Mouse (Mus musculus): ENCODE measurements around the gene Etv2. TPM values are rescaled to one million over a fixed set of nuclear protein-coding genes. Genes with fewer than 3 reads are reported as not detected.

The Etv2 gene
- polyA plus RNA-seq, 1 experiment = 7.9 TPM

GRCm38 (mm10) chr7:30613529-30614112 lies 22.0 kb downstream of the Etv2 start:
- H3K4me3 ChIP-seq (ENCODE audit: control insufficient read depth, low read depth, low read length) = no peak overlapping the region
- no peaks in the 10 kb centered on the region for H3K36me3 ChIP-seq (ENCODE audit: control insufficient read depth, insufficient read depth, low read length)
- no peaks in the 10 kb centered on the region for H3K27me3 ChIP-seq (ENCODE audit: control insufficient read depth, insufficient read depth, low read length)
- peak; percentile 69 for TF ChIP-seq CTCF (IDR thresholded peaks at IDR 0.05; ENCODE audit: control insufficient read depth, insufficient read depth, insufficient replicate concordance, low read depth, low read length)
- TF ChIP-seq POLR2A (IDR thresholded peaks at IDR 0.05; ENCODE audit: control insufficient read depth, low read depth, low read length) = no peak
- H3K4me1 ChIP-seq (ENCODE audit: control insufficient read depth, insufficient read depth, low read length) = no peaks in the 10 kb centered on the region; the same call in 1 of the 2 replicates
- no peak overlapping the region for H3K27ac ChIP-seq (ENCODE audit: control insufficient read depth, insufficient read depth, low read depth, low read length)

GRCm38 (mm10) chr7:30612654-30613402 lies 22.8 kb downstream of the Etv2 start, which contains the start of gene Upk1a:
TSS of gene Upk1a (minus strand) at chr7:30612847.
- Histone ChIP-seq H3K4me1 (ENCODE audit: control insufficient read depth, insufficient read depth, low read length) (peaks cover 3% of the 10 kb centered on the region; the same call in 1 of the 2 replicates), H3K27me3 (ENCODE audit: control insufficient read depth, insufficient read depth, low read length) (no peaks in the 10 kb centered on the region), H3K27ac (ENCODE audit: control insufficient read depth, insufficient read depth, low read depth, low read length) (no peak within 1 kb of the TSS), H3K36me3 (ENCODE audit: control insufficient read depth, insufficient read depth, low read length) (no peaks in the 10 kb centered on the region), H3K4me3 (ENCODE audit: control insufficient read depth, low read depth, low read length) (no peak within 1 kb of the TSS)
- TF ChIP-seq CTCF (IDR thresholded peaks at IDR 0.05; ENCODE audit: control insufficient read depth, insufficient read depth, insufficient replicate concordance, low read depth, low read length) (no peak), POLR2A (IDR thresholded peaks at IDR 0.05; ENCODE audit: control insufficient read depth, low read depth, low read length) (no peak)

GRCm38 (mm10) chr7:30610043-30610442 lies 25.6 kb downstream of the Etv2 start:
- TF ChIP-seq POLR2A (IDR thresholded peaks at IDR 0.05; ENCODE audit: control insufficient read depth, low read depth, low read length) (no peak), CTCF (IDR thresholded peaks at IDR 0.05; ENCODE audit: control insufficient read depth, insufficient read depth, insufficient replicate concordance, low read depth, low read length) (no peak)
- H3K4me3 ChIP-seq (ENCODE audit: control insufficient read depth, low read depth, low read length) = no peak overlapping the region
- peaks cover 3% of the 10 kb centered on the region; the same call in 1 of the 2 replicates for H3K4me1 ChIP-seq (ENCODE audit: control insufficient read depth, insufficient read depth, low read length)
- H3K36me3 ChIP-seq (ENCODE audit: control insufficient read depth, insufficient read depth, low read length) = no peaks in the 10 kb centered on the region
- no peaks in the 10 kb centered on the region for H3K27me3 ChIP-seq (ENCODE audit: control insufficient read depth, insufficient read depth, low read length)
- H3K27ac ChIP-seq (ENCODE audit: control insufficient read depth, insufficient read depth, low read depth, low read length) = no peak overlapping the region

- Histone ChIP-seq H3K27me3 (ENCODE audit: control insufficient read depth, insufficient read depth, low read length) (no peaks in the 10 kb centered on the region), H3K36me3 (ENCODE audit: control insufficient read depth, insufficient read depth, low read length) (no peaks in the 10 kb centered on the region), H3K4me3 (ENCODE audit: control insufficient read depth, low read depth, low read length) (no peak overlapping the region), H3K27ac (ENCODE audit: control insufficient read depth, insufficient read depth, low read depth, low read length) (no peak overlapping the region), H3K4me1 (ENCODE audit: control insufficient read depth, insufficient read depth, low read length) (peaks cover 3% of the 10 kb centered on the region; the same call in 1 of the 2 replicates)
- no peak for TF ChIP-seq POLR2A (IDR thresholded peaks at IDR 0.05; ENCODE audit: control insufficient read depth, low read depth, low read length)
- no peak for TF ChIP-seq CTCF (IDR thresholded peaks at IDR 0.05; ENCODE audit: control insufficient read depth, insufficient read depth, insufficient replicate concordance, low read depth, low read length)
Measured at GRCm38 (mm10) chr7:30608476-30608875, 27.2 kb downstream of the Etv2 start.

- Histone ChIP-seq H3K4me1 (ENCODE audit: control insufficient read depth, insufficient read depth, low read length) (peaks cover 3% of the 10 kb centered on the region; the same call in 1 of the 2 replicates), H3K27me3 (ENCODE audit: control insufficient read depth, insufficient read depth, low read length) (no peaks in the 10 kb centered on the region), H3K4me3 (ENCODE audit: control insufficient read depth, low read depth, low read length) (no peak overlapping the region), H3K36me3 (ENCODE audit: control insufficient read depth, insufficient read depth, low read length) (no peaks in the 10 kb centered on the region), H3K27ac (ENCODE audit: control insufficient read depth, insufficient read depth, low read depth, low read length) (no peak overlapping the region)
- peak; percentile 51; the same call in 1 of the 2 replicates for TF ChIP-seq CTCF (IDR thresholded peaks at IDR 0.05; ENCODE audit: control insufficient read depth, insufficient read depth, insufficient replicate concordance, low read depth, low read length)
- TF ChIP-seq POLR2A (IDR thresholded peaks at IDR 0.05; ENCODE audit: control insufficient read depth, low read depth, low read length) = no peak
Measured at GRCm38 (mm10) chr7:30607706-30608309, 27.8 kb downstream of the Etv2 start.

- H3K4me1 ChIP-seq (ENCODE audit: control insufficient read depth, insufficient read depth, low read length) = peaks cover 8% of the 10 kb centered on the region
- H3K4me3 ChIP-seq (ENCODE audit: control insufficient read depth, low read depth, low read length) = no peak overlapping the region
- no peak overlapping the region for H3K27ac ChIP-seq (ENCODE audit: control insufficient read depth, insufficient read depth, low read depth, low read length)
- H3K27me3 ChIP-seq (ENCODE audit: control insufficient read depth, insufficient read depth, low read length) = no peaks in the 10 kb centered on the region
- H3K36me3 ChIP-seq (ENCODE audit: control insufficient read depth, insufficient read depth, low read length) = no peaks in the 10 kb centered on the region
- TF ChIP-seq CTCF (IDR thresholded peaks at IDR 0.05; ENCODE audit: control insufficient read depth, insufficient read depth, insufficient replicate concordance, low read depth, low read length) = no peak
- no peak for TF ChIP-seq POLR2A (IDR thresholded peaks at IDR 0.05; ENCODE audit: control insufficient read depth, low read depth, low read length)
Measured at GRCm38 (mm10) chr7:30604944-30605343, 30.7 kb downstream of the Etv2 start.

- no peak overlapping the region for H3K27ac ChIP-seq (ENCODE audit: control insufficient read depth, insufficient read depth, low read depth, low read length)
- peaks cover 14% of the 10 kb centered on the region for H3K4me1 ChIP-seq (ENCODE audit: control insufficient read depth, insufficient read depth, low read length)
- TF ChIP-seq CTCF (IDR thresholded peaks at IDR 0.05; ENCODE audit: control insufficient read depth, insufficient read depth, insufficient replicate concordance, low read depth, low read length) (no peak), POLR2A (IDR thresholded peaks at IDR 0.05; ENCODE audit: control insufficient read depth, low read depth, low read length) (no peak)
- no peaks in the 10 kb centered on the region for H3K27me3 ChIP-seq (ENCODE audit: control insufficient read depth, insufficient read depth, low read length)
- H3K4me3 ChIP-seq (ENCODE audit: control insufficient read depth, low read depth, low read length) = no peak overlapping the region
- no peaks in the 10 kb centered on the region for H3K36me3 ChIP-seq (ENCODE audit: control insufficient read depth, insufficient read depth, low read length)
Measured at GRCm38 (mm10) chr7:30604424-30604823, 31.2 kb downstream of the Etv2 start.
